Mouse (Mus musculus) monocyte, adult 5-6 weeks (primary cell): ENCODE measurements around the gene Rrbp1. TPM values are rescaled to one million over a fixed set of nuclear protein-coding genes. Genes with fewer than 3 reads are reported as not detected.

Experiments used
- ATAC-seq: fragments of 153-309, 156-312 bp; replicated peaks from 2 replicates; pipeline ENCODE4 v1.8.0; 2017; ENCODE audit warnings: mild to moderate bottlenecking; ENCODE audit not compliant: low TSS enrichment, insufficient number of reproducible peaks, severe bottlenecking, poor library complexity, low FRiP score
- total RNA-seq: library from RNA; stranded (forward); fragments of 200-1000, 200-491, 200-594 nt; gene quantifications from 3 replicates; pipeline ENCODE4 v1.2.3, GENCODE M21; 2017

The Rrbp1 gene
- total RNA-seq, 1 experiment from 2014 or later: 228 TPM

GRCm38 (mm10) chr2:143934439-143934838 lies 76.6 kb downstream of the Rrbp1 start:
- no peak for ATAC-seq

- ATAC-seq: no peak
Observed at GRCm38 (mm10) chr2:143933516-143933915, 77.5 kb downstream of the Rrbp1 start.

- ATAC-seq: no peak
Observed at GRCm38 (mm10) chr2:143932340-143932873, 78.7 kb downstream of the Rrbp1 start.

GRCm38 (mm10) chr2:143929607-143930311 lies 81.3 kb downstream of the Rrbp1 start:
- ATAC-seq: no peak

GRCm38 (mm10) chr2:143925826-143926225 lies 85.2 kb downstream of the Rrbp1 start:
- ATAC-seq: no peak

DNA sequence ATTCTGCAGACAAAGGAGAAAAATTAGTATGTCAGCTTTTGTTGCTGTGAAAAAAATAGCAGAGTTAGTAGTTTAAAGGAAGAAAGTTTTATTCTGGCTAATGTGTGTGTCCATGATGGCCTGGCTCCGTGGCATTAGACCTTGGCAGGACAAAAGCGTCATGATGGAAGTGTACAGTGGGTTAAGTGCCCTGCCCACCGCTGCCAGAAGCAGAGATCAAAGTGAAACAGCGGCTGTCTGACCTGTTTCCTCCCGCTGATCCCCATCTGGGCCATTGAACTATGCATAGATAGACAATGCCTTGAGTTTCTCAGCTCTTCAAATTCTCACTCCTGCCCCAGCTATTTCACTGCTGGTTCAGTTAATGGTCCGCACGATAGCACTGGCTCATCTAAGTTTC lies 87.0 kb downstream of the Rrbp1 start:
- no peak for ATAC-seq

- no peak for ATAC-seq
Observed at GRCm38 (mm10) chr2:143918831-143919502, 92.1 kb downstream of the Rrbp1 start.

- no peak for ATAC-seq
Observed at GRCm38 (mm10) chr2:143917622-143918021, 93.4 kb downstream of the Rrbp1 start.

DNA sequence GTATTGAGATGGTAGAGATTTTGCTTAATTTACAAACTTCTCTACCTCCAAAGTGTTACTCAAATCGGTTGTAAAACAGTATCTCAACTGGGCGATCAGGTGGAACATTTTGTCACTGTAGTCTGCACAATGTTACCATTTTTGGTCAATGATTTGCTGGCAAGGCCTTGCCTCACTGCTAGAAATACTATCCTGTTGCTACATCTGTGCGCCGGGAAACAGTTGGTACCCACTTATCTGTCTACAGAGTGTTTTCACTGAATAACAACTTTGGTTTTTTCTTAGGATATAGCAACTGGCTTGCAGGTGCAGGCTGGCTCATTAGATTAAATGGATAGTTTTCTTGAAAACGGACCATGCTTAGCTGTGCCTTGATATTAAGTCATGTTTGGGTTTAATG lies 94.8 kb downstream of the Rrbp1 start:
- ATAC-seq: no peak

- no peak for ATAC-seq
Observed at GRCm38 (mm10) chr2:143915600-143916135, 95.4 kb downstream of the Rrbp1 start.

GRCm38 (mm10) chr2:143914760-143915599 lies 96.1 kb downstream of the Rrbp1 start, which contains the start of gene Dstn:
TSS of gene Dstn (plus strand) at chr2:143915320.
- peak; percentile 84 for ATAC-seq

- no peak for ATAC-seq
Observed at GRCm38 (mm10) chr2:143914221-143914620, 96.8 kb downstream of the Rrbp1 start.

DNA sequence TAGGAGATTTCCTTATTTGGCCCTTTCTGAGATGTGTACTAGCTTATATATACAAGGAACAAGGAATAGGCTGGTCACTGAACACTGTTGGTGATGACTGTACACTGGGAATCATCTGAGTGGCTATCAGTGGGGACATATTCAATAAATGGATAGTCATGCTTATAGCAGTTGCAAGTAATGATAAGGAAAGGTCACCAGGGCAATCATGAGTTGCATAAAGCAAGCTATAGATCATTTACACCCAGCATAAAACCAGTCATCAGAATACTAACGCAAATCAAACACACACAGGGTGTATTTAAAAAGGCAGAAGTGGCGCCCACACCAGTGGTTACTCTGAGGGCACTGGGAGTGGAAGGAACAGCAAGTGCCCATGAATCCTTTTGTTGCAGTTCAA lies 98.9 kb downstream of the Rrbp1 start:
- ATAC-seq: no peak

GRCm38 (mm10) chr2:143909230-143909629 lies 101.8 kb downstream of the Rrbp1 start:
- ATAC-seq: no peak

DNA sequence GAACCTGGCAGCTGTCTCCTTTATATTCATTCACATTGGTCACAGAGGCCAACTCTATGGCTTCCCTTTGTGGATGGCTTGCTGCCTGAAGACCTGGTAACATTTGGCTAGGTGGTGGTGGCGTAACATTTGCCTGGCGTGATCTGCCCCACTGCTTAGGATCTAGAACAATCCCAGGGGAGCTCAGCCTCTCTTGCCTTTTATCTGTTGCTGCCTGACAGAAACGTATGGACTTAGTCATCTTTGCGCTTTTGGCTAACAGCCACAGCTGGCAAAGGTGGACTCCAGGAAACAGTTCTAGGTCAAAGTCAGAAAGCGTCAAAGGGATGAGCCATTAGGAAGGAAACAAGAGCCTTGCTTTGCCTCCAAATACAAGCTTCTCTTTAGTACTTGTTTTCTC lies 106.2 kb downstream of the Rrbp1 start:
- ATAC-seq: no peak

DNA sequence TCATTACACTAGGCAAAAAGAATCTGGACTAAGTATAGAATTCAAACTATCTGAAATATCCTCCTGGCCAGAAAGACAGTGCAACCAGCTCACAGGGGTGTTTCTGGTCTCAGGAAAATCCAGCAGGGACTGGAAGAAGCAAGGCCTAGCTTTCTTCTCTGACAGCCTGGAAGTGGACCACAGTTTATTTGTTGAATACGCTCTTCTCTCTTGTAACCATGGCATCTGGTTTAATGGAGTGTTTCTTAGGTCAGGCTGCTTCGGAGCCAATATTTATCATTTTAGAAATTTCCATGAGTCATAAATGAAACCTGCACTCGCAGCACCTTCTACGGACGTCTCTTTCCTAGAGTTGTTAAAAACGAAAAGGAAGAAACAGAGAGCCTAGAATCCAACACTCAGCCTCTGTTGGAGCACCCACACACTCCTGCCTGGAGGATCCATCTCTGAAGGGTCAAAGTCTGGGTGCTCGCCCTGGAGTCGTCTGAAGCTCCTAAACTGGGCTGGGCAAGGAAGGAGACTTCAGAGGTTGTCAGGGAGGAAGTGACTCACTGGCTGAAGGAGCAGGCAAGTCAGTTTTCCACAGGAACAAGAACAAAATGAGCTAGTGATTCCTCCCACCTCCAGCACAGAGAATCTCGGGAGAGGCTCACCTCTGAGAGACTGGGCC lies 107.6 kb downstream of the Rrbp1 start:
- no peak; the same call in 1 of the 2 replicates for ATAC-seq

GRCm38 (mm10) chr2:143900821-143901351 lies 110.2 kb downstream of the Rrbp1 start:
- ATAC-seq: no peak
